Mouse (Mus musculus): ENCODE data around the gene Nhs.

The Nhs gene

DNA sequence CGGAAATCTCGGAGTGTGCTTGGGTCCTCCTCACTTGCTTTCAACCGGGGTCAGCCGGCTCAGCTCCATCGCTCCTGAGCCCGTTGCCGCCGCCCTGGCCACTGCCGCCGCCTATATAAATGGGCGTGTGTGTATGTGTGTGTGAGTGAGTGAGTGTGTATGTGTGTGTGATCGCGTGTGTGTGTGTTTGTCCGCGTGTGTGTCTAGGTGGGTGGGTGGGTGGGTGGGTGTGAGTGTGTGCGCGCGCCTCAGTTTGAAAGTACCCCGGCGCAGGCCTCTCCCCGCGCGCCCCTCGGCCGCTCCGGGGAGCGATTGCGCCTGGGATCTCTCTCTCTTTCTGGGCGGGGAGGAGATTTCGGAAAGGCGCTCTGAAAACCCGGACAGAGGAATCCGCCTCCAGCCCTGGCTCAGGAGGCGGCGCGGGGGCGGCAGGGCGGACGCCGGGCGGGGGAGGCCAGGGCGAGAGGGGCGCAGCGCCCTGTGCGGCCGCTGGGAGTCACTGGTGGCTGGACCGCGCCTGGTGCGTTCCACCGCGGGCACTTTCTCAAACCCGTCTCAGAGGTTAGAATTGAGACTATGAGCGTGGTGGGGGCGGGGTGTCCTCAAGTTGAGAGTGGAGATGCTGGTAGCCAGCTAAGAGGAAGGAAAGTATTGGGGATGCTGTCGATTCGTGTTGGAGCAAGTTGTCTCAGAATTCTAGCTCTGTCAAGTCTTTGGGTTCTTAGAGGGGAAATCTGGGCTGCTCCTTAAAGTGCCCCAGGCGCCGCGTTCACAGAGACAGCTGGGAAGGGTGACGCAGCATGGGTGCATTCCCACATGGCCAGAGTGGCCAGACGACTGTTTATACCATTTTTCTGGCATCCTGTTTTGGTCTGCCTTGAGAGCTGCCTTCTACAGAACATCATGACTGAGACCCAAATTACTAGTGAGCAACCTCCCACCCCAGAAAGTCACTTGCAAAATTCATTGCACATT is at the start of gene Nhs:
Nhs (minus strand) TSS at position 94 of the 975 bp plus-strand sequence.
- DNase-seq (ENCODE audit: low read depth, low spot score) = peak; percentile 71

DNA sequence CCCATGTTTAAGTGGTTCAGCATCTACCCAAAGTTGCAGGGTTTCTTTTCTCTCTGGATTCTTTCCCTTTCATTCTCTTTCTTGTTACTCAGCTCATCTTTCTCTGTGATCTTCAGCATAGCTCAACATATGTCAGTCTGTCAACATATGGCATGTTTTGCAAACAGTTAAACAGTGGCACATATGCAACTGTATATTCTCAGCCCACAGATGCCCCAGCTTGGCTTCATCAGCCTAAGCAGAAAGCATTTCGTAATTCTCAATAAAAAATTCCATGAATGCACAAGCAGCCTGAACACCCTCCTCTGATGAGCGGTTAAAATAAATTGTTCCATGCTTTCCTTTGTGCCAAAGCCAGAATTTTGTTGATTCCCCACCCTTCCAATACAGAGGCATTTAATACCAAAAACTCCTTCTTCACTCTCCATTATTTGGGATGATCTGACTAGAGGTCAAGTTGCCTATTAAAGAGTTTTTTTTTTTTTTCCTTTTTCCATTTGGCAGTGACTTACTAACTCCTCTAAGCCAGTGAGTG is 46.9 kb upstream of the Nhs start:
- peak; percentile 23 for DNase-seq (ENCODE audit: low read depth, low spot score)

DNA sequence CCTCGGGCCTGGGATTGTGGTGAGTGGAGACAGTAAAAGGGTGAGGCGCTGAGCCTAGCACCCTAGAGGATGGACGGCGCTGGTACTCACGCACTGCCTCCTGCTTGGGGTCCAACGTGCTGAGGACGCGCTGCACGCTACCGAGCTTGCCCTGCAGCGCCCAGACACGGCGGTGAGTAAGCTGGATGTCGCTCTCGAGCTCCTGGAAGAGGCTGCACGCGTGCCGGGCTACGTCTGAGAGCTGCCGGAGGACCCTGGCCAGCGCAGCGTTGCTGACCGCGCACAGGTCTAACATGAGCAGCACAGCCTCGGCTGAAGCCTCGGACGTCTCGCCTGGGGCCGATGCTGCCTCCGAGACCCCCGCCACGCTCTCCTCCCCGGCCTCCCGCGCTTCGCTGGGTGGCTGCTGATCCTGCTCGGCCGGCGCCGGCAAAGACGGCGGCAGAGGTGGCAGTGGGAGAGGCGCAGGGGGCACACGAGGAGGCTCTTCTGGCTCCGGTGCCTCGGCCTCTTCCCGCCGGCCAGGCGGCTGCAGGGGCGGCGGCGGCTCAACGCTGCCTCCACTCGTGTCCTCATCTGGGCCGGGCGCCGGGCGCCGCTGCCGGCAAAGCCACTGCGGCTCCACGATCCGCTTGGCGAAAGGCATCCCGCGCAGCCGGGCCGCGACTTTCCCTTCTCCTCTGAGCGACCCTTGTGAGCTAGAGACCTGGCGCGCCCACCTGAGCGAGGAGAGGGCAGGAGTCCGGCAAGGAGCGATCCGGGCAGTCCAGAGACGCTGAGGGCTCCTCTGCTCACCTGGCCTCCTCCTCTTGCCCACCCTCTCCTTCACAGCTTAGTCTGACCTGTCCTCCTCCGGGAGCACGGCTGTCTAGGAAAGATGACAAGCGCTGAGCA is 540 bp downstream of the Nhs start:
- DNase-seq (ENCODE audit: low read depth, low spot score) = peak; percentile 52

DNA sequence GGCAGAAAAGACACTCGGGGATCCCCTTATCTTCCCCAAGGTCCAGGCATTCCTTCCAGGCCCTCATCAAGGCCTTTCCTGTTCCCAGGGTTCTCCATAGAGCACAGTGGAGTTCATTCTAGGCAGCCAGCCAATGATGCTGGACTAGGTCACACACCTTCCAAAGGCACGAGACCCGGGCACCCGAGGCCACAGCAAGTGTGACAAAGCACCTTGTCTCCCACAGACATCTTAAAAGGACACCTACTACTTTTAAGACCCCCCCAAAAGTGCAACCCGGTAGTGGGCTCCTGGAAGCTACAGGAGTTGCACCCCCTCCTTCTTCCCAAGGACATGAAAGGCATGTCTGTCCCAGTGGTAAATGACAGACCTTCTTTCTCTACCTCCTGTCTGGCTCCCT is 1.4 kb downstream of the Nhs start:
- peak; percentile 19 for DNase-seq (ENCODE audit: low read depth, low spot score)

GRCm38 (mm10) chrX:162137807-162138206 is 21.7 kb downstream of the Nhs start:
- DNase-seq (ENCODE audit: low read depth, low spot score) = no peak

DNA sequence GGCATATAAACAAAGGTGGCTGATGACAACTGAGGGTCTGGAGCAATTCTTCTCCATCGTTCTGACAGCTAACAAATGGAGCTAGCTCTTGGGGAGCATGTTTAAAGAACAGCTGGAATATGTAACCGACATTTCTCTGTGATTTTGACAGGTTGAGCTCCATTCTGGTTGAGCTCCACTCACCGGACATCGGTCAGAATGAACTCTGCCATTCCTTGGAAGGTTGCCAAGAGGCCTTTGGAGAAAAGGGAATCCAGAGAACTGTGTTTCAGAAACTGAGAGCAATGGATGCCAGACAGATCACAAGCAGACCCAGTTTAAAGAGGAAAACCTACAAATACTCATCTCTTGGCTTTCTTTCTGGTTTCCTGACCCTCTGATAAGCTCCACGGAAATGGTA is 46.3 kb downstream of the Nhs start:
- no peak for DNase-seq (ENCODE audit: low read depth, low spot score)

DNA sequence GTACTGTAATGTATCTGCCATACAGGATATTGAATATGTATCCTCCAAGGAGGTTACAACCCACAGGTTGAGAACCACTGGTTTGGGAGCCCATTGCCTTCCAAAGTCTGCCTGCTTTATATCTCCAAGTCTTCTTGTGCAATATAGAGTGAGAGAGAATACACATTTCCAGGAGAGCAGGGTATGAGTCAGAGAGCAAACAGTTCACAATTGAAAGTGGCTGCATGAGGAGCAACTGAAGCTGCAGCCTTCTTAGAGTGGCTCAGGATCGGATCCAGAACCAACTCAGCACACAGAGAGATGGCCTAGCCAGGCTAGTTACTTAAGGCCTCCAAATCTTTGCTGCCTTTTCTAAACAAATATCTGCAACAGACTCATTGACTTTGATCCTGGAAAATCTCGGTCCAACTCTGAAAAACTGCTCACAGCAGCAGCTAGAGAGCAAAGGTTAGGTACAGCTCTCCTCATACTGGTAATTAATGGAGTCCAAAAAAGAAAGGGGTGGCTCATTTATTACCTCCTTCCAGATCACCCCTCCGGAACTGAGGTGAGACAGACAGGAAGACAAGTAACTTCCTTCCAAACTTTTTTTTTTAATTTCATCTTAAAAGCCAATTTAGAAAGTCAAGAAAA is 56.6 kb downstream of the Nhs start:
- no peak for DNase-seq (ENCODE audit: low read depth, low spot score)

DNA sequence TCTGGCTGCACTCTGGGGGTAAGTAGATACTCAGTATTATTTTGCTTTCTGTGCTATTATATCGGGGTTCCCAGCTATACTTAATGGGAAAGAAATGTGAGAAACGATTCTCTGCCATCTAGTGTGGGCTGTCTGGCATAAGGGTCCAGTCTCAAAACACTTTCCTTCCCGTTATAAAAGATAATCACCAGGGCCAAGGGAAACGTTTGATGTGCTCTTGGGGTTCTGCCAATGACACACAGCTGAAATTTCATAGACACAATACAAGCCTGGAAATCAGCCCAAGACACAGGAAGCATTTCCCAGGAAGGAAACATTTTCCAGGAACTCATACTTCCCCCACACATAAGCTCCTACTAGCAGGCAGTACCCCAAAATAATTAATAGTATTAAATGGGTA is 61.2 kb downstream of the Nhs start:
- no peak for DNase-seq (ENCODE audit: low read depth, low spot score)

DNA sequence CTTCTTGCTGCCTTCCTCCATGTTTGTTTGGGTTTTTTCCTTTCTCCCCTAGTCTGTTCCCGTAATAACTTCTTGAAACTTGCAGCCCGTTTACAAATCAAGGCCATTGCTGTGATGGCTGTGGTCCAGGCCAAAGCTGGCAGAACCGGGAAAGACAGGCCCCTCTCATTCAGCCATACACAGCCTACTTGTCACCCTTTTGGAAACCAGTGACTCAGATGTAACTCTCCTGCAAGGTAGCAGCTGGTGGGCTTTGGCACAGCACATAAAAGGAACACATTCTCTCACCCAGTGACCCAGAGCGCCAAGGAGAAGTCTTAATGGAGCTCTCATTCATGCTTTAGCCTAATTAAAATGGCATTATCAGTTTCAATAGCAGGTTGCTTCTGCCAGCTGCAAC is 72.2 kb downstream of the Nhs start:
- peak; percentile 43 for DNase-seq (ENCODE audit: low read depth, low spot score)

DNA sequence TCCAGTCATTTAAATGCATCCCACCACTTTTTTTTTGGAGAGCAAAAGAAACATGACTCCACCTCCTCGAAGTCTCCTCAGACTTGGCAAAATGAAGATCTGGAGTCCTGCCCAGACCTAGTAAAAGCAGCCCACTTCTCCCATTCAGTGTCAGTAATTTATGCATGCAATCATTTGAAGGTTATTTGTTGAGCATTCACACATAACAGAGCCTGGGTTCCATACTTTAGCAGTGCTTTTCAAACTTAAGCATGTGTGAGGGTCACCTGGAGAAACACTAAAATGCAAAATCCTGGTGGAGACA is 73.7 kb downstream of the Nhs start:
- DNase-seq (ENCODE audit: low read depth, low spot score) = peak; percentile 62

- DNase-seq (ENCODE audit: low read depth, low spot score) = peak; percentile 37
These were observed 74.3 kb downstream of the Nhs start for GRCm38 (mm10) chrX:162085062-162085896.

DNA sequence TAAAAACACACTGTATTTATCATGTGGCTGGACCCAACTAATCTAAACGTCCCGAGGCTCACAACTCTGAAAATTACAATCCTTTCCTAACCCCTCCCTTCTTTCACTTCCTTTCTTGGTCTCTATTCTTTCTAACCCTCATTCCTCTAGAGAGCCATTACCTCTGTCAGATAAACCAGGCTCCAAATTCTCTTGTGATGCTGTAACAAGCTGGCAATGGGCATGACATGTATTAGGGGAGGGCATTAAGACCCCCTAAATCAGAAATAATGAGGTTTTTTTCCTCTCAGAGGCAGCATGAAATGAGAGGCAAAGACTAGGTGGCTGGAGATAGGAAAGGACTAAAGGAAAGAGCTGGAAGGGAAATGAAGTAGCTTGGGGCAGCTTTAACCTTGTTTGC is 96.4 kb downstream of the Nhs start:
- DNase-seq (ENCODE audit: low read depth, low spot score) = no peak

DNA sequence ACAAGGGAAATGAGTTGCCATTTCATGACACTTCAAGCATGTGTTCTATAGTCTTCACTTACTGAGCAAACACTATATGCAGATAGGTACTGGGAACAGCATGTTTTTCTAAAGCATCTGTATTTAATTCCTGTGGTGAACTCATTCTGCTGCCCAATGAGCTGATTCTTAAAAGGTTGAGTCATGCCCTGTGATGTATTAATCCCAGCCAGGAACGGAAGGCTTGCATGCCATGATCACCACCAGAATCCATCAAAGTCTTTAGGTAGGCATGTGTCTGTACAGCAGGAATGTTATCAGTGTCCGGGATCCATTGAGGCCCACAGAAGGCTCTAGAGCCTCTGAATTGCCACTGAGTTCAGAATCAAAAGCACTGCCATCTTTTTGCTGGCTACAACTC is 103.9 kb downstream of the Nhs start:
- DNase-seq (ENCODE audit: low read depth, low spot score) = no peak

GRCm38 (mm10) chrX:162053566-162053965 is 106.0 kb downstream of the Nhs start:
- DNase-seq (ENCODE audit: low read depth, low spot score) = no peak

DNA sequence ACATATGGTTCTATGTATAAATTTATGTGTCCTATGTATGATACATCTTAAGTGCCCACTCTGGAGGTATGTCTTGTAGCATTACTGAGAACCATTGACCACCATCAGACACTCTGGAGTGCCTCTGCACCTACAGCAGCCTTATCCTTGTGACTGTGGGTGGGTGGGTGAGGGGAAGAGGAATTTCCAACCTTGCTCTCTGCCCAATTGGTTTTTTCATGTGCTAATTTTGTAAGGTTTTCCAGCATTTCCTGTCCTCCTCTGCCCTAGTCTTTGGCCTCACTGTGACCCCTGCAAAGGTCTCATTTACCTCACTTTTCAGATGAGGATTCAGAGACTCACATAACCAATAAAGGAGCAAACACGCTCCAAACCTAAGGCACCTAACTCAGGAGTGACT is 107.0 kb downstream of the Nhs start:
- DNase-seq (ENCODE audit: low read depth, low spot score) = no peak

- DNase-seq (ENCODE audit: low read depth, low spot score) = no peak
These were observed 109.9 kb downstream of the Nhs start for GRCm38 (mm10) chrX:162049616-162050015.

GRCm38 (mm10) chrX:162045527-162045926 is 114.0 kb downstream of the Nhs start:
- no peak for DNase-seq (ENCODE audit: low read depth, low spot score)

GRCm38 (mm10) chrX:162044109-162044508 is 115.4 kb downstream of the Nhs start:
- no peak for DNase-seq (ENCODE audit: low read depth, low spot score)

- DNase-seq (ENCODE audit: low read depth, low spot score) = peak; percentile 54
These were observed 134.1 kb downstream of the Nhs start for GRCm38 (mm10) chrX:162025210-162025953.

- DNase-seq (ENCODE audit: low read depth, low spot score) = no peak
These were observed 137.8 kb downstream of the Nhs start for GRCm38 (mm10) chrX:162021724-162022123.
